Mouse (Mus musculus): ENCODE results near the gene C030005K15Rik. TPM values are rescaled to one million over a fixed set of nuclear protein-coding genes. Genes with fewer than 3 reads are reported as not detected.

The C030005K15Rik gene
- polyA plus RNA-seq, 1 experiment, result not detected

DNA sequence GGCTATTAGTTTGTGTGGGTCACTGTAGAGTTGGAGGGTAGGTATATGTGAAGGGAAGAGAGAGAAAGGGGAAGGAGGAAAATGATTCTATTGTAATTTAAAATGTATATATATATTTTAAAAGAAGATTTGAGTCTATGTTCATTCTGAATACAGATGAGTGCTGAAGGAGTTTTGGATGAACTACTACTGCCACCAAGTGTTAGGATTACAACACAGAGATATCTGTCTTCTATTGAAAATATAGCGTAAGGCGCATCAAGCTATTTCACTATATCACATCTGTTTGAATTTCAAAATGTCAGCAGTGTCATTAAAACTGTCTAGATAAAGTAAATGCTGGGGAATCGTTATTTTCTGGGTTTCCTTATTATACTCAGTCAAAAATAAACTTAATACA, 37.1 kb downstream of the C030005K15Rik start:
- TF ChIP-seq CTCF (IDR thresholded peaks at IDR 0.05; ENCODE audit: borderline replicate concordance, insufficient read depth, low read depth, low read length) (peak; percentile 32; the same call in 1 of the 2 replicates), POLR2A (IDR thresholded peaks at IDR 0.05; ENCODE audit: borderline replicate concordance, insufficient read depth, low read length) (no peak)
- no peaks in the 10 kb centered on the region for H3K4me1 ChIP-seq (ENCODE audit: control insufficient read depth, insufficient read depth, low read length)
- WGBS, result 80% methylated on average over 3 of the region's 3 CpGs
- no peak overlapping the region for H3K27ac ChIP-seq (ENCODE audit: insufficient read depth, low read length)
- no peak overlapping the region for H3K4me3 ChIP-seq (replicated peaks; ENCODE audit: insufficient read depth, low read depth, low read length)
- H3K27me3 ChIP-seq (ENCODE audit: control insufficient read depth, insufficient read depth, low read length), result no peaks in the 10 kb centered on the region
- DNase-seq, result no peak

DNA sequence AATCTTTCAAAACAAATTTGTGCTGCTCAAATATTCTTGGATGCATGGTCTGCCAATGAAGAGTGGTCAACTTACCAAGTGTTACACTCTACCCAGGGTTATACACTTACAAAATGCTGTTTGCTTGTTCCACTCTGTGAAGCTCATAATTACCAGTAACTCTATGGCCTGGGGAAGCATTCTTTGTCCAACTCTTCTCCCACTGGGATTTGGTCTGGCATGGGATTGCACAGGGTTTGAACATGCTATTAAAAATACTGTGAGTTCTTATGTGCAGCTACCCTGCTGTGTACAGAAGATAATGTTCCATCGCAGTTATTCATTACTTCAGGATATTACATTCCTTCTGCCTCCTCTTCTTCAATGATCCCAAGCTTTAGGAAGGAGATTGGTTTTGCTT, 39.4 kb downstream of the C030005K15Rik start:
- H3K27ac ChIP-seq (ENCODE audit: insufficient read depth, low read length), result no peak overlapping the region
- TF ChIP-seq CTCF (IDR thresholded peaks at IDR 0.05; ENCODE audit: borderline replicate concordance, insufficient read depth, low read depth, low read length) (no peak), POLR2A (IDR thresholded peaks at IDR 0.05; ENCODE audit: borderline replicate concordance, insufficient read depth, low read length) (no peak)
- H3K27me3 ChIP-seq (ENCODE audit: control insufficient read depth, insufficient read depth, low read length), result no peaks in the 10 kb centered on the region
- H3K4me1 ChIP-seq (ENCODE audit: control insufficient read depth, insufficient read depth, low read length), result no peaks in the 10 kb centered on the region
- H3K4me3 ChIP-seq (replicated peaks; ENCODE audit: insufficient read depth, low read depth, low read length), result no peak overlapping the region
- no peak for DNase-seq
- 31% methylated on average over 1 of the region's 1 CpGs for WGBS

DNA sequence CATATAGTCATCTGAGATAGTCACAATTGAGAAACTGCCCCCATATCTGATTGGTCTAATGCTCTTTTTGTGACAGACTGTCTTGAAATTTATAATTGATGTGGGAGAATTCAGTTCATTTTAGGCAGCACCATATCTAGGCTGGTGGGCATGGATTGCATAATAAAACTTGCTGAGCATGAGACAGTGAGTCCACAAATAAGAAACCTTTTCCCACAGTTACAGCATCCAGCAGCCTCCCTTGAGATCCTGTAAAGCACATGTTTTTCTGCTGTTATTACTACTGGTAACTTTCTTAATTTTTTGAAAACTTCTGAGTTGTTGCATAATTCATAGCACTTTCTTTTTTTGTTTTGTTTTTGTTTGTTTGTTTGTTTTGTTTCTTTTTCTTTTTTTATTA, 43.6 kb downstream of the C030005K15Rik start:
- TF ChIP-seq POLR2A (IDR thresholded peaks at IDR 0.05; ENCODE audit: borderline replicate concordance, insufficient read depth, low read length) (no peak), CTCF (IDR thresholded peaks at IDR 0.05; ENCODE audit: borderline replicate concordance, insufficient read depth, low read depth, low read length) (no peak)
- DNase-seq, result no peak
- no peaks in the 10 kb centered on the region for H3K4me1 ChIP-seq (ENCODE audit: control insufficient read depth, insufficient read depth, low read length)
- no peak overlapping the region for H3K4me3 ChIP-seq (replicated peaks; ENCODE audit: insufficient read depth, low read depth, low read length)
- H3K27me3 ChIP-seq (ENCODE audit: control insufficient read depth, insufficient read depth, low read length), result no peaks in the 10 kb centered on the region
- no peak overlapping the region for H3K27ac ChIP-seq (ENCODE audit: insufficient read depth, low read length)

Other genes with a start within 250 kb of the C030005K15Rik start
- 20.2 and 25.4 TPM in 2 replicates for gene Dcn, start 247.1 kb downstream of the C030005K15Rik start, polyA plus RNA-seq (2012; rRNA removed)
- gene Lum, start 161.6 kb downstream of the C030005K15Rik start, polyA plus RNA-seq (2012; rRNA removed), result 2.8 and 3.6 TPM in 2 replicates
- not detected in 2 replicates for gene Kera, start 119.9 kb downstream of the C030005K15Rik start, polyA plus RNA-seq (2012; rRNA removed)
- gene Epyc, start 82.7 kb downstream of the C030005K15Rik start, polyA plus RNA-seq (2012; rRNA removed), result 0.05 TPM in 1 of 2 replicates, not detected in the other
- gene Ccer1, start 33.7 kb downstream of the C030005K15Rik start, polyA plus RNA-seq (2012; rRNA removed), result not detected in 2 replicates

Measured in cerebellum, adult 2 months (tissue).